Mouse (Mus musculus): ENCODE results near the gene Ttll12.
A peak's percentile ranks its signal among the peaks of the same experiment; 100 is the strongest.

The Ttll12 gene

DNA sequence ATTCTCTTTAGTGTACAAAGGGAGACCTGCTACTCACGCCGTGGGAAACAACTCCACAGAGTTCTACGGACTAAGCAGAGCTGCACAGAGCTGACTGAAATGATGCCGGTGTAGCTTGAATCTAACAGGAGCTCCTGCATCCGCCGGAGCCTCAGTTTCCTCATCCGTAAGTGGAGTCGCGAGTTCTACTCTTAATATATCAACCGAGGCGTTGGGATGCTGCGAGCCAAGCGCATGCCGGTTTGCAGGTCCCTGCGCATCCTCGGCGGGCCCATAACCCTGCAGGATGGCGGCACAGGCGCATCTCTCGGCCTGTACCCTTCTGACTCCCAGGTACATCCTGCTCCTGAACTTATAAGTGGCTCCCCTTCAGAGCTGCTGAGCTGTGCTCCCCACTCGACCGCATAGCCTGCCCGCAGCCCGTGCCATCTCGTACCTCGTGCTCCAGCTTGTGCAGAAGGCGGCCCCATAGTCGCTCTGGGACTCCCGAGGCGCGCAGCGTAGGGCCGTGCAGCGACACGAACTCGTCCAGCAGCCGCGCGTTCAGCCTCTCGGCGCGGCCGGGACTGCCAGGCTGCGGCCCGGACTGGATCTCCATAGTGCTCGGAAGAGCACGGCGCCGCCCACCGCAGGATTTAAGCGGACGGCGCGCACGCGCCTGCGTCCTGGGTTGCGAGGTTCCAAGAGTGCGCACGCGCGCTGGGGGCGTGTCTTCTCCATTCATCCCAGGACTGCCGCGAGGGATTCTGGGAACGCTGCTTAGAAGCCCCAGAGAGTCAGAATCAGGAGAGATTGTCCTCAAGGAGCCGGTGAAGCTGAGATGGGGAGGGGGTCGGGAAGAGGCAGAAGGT lies at the start of gene Ttll12:
Gene Ttll12, minus strand, starts transcription at position 645 of the 851 bp plus-strand sequence.
- DNase-seq = peak; percentile 95

DNA sequence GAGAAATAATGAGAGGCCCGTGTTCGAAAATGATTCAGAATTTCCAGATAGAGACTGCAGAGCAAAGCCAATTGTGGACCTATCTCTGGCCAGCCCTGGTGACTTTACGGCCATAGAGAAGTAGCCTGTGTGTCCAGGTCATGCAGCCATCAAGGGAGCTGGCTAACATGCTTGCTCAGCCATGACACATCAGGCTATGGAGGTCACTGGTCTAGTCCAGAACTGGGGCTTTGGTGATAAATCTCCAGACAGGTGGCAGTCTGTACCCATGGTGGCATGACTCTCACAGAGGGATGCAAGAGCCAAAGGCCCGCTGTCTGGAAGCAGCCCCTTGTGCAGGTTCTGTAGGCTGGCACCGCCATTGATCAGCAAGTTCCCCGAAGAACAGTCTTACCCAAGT lies 47.6 kb upstream of the Ttll12 start:
- no peak for DNase-seq

DNA sequence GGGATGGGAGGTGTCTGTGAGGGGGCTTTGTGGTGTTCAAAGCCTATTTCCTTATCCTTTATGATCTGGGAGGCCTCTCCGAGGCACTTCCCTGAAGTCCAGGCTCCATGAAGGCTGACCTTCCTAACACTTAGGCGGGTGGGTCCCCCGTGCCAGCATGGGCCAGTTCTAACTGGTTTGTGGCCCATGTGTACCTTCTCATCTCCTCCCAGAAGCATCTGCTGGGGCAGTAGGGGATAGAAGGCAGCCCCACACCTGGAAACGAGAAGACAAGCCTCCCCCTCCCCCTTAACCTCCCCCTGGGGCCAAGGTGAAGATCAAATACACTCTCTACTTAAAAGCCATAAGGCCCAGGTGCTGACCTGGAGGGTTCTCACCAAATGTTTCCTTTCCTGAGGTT lies 45.3 kb upstream of the Ttll12 start:
- DNase-seq = no peak

GRCm38 (mm10) chr15:83639160-83639559 lies 44.2 kb upstream of the Ttll12 start:
- DNase-seq = no peak

- DNase-seq = no peak
These were observed 43.4 kb upstream of the Ttll12 start for GRCm38 (mm10) chr15:83638196-83638899.

GRCm38 (mm10) chr15:83636759-83637158 lies 41.8 kb upstream of the Ttll12 start:
- no peak for DNase-seq

GRCm38 (mm10) chr15:83635251-83635650 lies 40.3 kb upstream of the Ttll12 start:
- DNase-seq = no peak

- DNase-seq = no peak
These were observed 39.1 kb upstream of the Ttll12 start for GRCm38 (mm10) chr15:83634076-83634475.

GRCm38 (mm10) chr15:83631071-83631470 lies 36.1 kb upstream of the Ttll12 start:
- no peak for DNase-seq

- no peak for DNase-seq
These were observed 34.8 kb upstream of the Ttll12 start for GRCm38 (mm10) chr15:83629716-83630115.

GRCm38 (mm10) chr15:83626142-83626645 lies 31.2 kb upstream of the Ttll12 start:
- DNase-seq = no peak

DNA sequence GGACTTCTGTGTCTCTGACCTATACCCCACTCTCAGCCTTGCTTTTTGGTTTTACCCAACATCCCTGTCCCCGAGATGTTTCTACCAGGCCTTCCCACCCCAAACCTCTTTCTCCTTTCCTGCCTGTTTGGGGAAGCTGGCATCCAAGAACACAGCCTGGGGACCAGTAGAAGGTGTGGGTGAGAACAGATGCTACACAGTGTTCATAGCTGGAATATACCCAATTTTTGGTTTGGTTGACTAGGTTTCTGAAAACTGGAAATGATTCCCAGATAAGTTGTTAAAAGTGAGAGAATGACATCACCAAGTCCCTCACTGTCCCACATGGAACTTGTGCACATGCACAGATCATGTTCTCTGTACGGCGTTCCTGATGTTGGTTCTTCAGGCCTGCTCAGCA lies 20.3 kb upstream of the Ttll12 start:
- DNase-seq = peak; percentile 73

GRCm38 (mm10) chr15:83607115-83607802 lies 12.3 kb upstream of the Ttll12 start:
- peak; percentile 63 for DNase-seq

- no peak for DNase-seq
These were observed 11.7 kb upstream of the Ttll12 start for GRCm38 (mm10) chr15:83606700-83607099.

GRCm38 (mm10) chr15:83606216-83606615 lies 11.3 kb upstream of the Ttll12 start:
- no peak for DNase-seq

DNA sequence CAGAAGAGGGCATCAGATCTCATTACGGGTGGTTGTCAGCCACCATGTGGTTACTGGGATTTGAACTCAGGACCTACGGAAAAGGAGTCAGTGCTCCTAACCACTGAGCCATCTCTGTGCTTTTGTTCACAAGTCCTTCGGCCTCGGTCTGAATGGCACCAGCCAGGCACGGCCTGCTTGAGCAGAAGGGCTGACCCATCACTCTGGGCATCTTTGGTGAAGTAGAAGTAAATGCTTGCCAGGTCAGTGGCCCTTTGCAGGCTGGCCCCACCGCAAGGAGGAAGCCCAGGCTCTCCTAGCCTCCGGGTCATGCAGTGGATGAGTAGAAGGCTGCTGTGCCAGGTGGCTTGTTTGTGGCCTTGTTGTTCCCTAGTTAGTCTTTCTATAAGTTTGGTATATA lies 8.5 kb upstream of the Ttll12 start:
- no peak for DNase-seq

DNA sequence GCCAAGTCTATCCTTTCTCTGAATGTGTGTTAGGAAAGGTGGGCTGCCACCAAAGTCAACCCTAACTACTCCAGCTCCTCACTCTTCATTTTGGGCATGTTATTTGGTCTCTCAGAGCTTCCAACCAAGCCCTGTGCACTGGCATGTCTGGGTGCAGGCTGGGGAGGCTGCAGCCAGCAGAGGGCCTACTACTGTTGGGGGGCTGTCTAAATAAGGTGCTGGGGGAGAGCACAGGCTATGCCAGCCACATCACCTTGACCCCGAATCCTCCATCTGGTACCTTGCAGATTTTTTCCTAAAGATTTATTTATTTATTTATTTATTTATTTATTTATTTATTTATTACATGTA lies 8.1 kb upstream of the Ttll12 start:
- no peak for DNase-seq

GRCm38 (mm10) chr15:83602372-83603045 lies 7.6 kb upstream of the Ttll12 start:
- DNase-seq = no peak

- DNase-seq = no peak
These were observed 6.2 kb upstream of the Ttll12 start for GRCm38 (mm10) chr15:83601185-83601584.

DNA sequence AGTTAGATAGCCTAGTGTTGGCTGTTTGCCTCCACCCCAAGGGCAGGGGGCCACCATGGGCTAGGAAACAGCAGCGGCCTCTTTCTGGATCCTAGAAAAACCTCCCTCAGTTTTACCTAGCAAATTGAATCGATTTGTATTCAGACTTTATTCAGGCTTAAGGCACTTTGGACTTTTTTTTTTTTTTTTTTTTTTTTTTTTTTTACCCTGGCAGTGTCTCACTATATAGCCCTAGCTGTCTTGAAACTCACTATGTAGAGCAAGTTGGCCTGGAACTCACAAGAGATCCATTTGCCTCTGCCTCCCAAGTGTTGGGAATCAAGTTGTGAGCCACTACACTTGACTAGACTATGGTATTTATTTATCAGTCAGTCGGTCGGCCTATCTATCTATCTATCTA lies 1.9 kb upstream of the Ttll12 start:
- no peak for DNase-seq

DNA sequence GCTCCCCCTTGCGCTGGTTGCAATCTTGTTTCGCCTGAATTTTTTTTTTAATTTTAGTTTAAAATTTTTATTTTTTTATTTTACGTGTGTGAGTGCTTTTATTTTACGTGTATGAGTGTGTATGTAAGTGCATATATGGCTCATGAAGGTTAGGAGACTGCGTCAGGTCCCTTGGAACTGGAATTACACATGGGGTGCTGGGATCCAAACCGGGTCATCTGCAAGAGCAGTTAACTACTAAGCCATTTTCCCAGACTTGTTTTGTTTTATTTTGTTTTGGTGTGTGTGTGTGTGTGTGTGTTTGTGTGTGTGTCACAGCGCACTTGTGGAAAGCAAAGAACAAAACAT lies 381 bp upstream of the Ttll12 start:
- DNase-seq = no peak

DNA sequence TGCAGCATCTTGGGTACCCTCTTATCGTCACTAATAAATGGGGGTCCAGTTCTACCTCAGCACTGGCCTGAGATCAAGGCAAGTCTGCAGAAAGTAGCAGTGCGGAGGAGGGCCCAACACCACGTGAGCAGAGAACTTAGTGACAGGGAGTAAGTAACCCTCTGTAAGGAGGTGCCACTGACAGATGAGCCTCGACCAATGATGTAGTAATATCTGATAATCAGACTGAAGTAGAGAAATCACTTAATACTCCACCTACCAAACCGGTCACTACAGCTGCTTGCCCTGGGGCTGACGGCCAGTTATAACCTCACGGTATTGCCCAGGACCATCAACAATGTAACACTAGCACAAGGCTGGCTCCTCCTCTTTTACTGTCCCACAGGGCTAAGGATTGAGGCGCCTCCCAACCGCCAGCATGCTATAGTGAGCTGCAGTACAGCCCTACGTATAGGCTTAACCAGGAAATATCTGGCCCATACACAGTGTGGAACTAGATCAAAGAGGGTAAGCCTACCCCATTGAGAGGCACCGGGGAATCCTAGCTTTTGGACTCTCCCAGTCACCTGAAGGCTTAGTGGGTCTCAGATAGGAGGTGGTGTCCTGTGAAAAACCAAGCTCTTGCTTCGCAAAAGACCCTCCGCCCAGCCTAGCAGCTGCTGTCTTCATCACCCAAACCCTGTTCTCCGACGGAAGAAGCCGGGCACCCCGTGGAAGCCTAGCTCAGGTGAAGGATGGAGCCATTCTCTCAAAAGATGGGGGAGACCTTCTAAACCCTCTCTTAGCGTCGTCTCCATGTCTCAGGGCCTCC lies 1.1 kb downstream of the Ttll12 start:
- no peak for DNase-seq

Measured in layer of hippocampus, adult 9-11 months (tissue).